Mouse (Mus musculus): Measurements from ENCODE around the gene C130050O18Rik.

DNA sequence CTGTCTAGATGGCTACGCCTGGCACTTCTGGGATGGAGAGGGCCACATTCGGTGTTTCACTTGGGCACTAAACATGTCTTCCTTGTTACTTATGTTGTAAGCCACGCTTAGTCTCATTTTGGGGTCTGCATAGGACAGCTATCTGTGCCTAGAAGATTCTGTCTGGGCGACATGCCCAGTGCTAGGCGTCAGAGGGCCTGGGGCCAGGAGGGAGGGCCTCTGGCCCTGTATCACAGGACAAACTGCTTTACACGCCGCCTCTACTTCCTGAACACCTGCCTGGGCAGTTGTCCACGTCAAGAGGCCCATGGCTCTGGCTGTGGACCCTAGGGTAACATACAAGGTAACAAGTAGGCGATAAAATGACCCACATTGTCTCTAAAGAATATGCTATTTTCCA is 22.9 kb downstream of the C130050O18Rik start:
- TF ChIP-seq CTCF (IDR thresholded peaks at IDR 0.05; ENCODE audit: low read depth, low read length) (no peak), POLR2A (IDR thresholded peaks at IDR 0.05; ENCODE audit: extremely low read depth, insufficient read depth, low read length) (no peak)
